Mouse (Mus musculus) stomach, embryonic 14.5 days (tissue): ENCODE results near the gene Kcnh7. TPM values are rescaled to one million over a fixed set of nuclear protein-coding genes. Genes with fewer than 3 reads are reported as not detected.

Experiments
- ATAC-seq: fragments of 200-750 bp; cut with Nextera tagmentation; 2 replicates; pipeline ENCODE4 v1.8.0; 2017; ENCODE audit warnings: low read depth, moderate TSS enrichment; ENCODE audit not compliant: insufficient number of reproducible peaks, insufficient read depth, low FRiP score
- H3K27ac ChIP-seq: fragments of 300-500 bp; sonication (generic); 2 replicates; pipeline ENCODE4 v1.5.1; 2014; ENCODE audit warnings: mild to moderate bottlenecking, low read length, moderate library complexity, mixed read lengths
- H3K27me3 ChIP-seq: fragments of 300-500 bp; sonication (generic); 2 replicates; pipeline ENCODE4 v1.6.1; 2014; ENCODE audit warnings: low read length, control low read depth, mixed read lengths; ENCODE audit not compliant: control insufficient read depth, insufficient read depth
- H3K36me3 ChIP-seq: fragments of 300-500 bp; sonication (generic); 2 replicates; pipeline ENCODE4 v1.6.1; 2014; ENCODE audit warnings: mild to moderate bottlenecking, control low read depth, low read length, moderate library complexity, mixed read lengths; ENCODE audit not compliant: control insufficient read depth, insufficient read depth
- H3K4me1 ChIP-seq: fragments of 300-500 bp; sonication (generic); 2 replicates; pipeline ENCODE4 v1.6.1; 2014; ENCODE audit warnings: low read length, control low read depth, mixed read lengths; ENCODE audit not compliant: control insufficient read depth, insufficient read depth
- H3K4me2 ChIP-seq: fragments of 300-500 bp; sonication (generic); replicated peaks from 2 replicates; pipeline ENCODE4 v1.6.1; 2014; ENCODE audit warnings: low read depth, low read length, control low read depth
- H3K4me3 ChIP-seq: fragments of 300-500 bp; sonication (generic); 2 replicates; pipeline ENCODE4 v1.5.1; 2014; ENCODE audit warnings: low read depth, low read length, control low read depth
- H3K9ac ChIP-seq: fragments of 300-500 bp; sonication (generic); replicated peaks from 2 replicates; pipeline ENCODE4 v1.6.1; 2014; ENCODE audit warnings: low read depth, mild to moderate bottlenecking, control low read depth, low read length, moderate library complexity, mixed read lengths
- H3K9me3 ChIP-seq: fragments of 300-500 bp; sonication (generic); 2 replicates; pipeline ENCODE4 v1.6.1; 2016; ENCODE audit warnings: low read depth, low read length, control low read depth; ENCODE audit not compliant: control insufficient read depth
- WGBS: fragments of 180-500 bp; shearing (Covaris S2); extraction: QIAGEN DNeasy Blood & Tissue Kit; methylation state at CpG from one replicate; pipeline ENCODE4 v1.1.7; 2014; 5-methylcytosine and 5-hydroxymethylcytosine counted together
- polyA plus RNA-seq: library from polyadenylated mRNA; unstranded; fragments of >200 nt; fragmentation: Nextera tagmentation; extraction: Ambion mirVana; gene quantifications from 2 replicates; pipeline ENCODE4 v1.2.1, GENCODE M21; 2014

The Kcnh7 gene
- polyA plus RNA-seq, 1 experiment from 2014 or later: 1.4 TPM

- Histone ChIP-seq H3K9me3 (no peaks in the 10 kb centered on the region), H3K4me3 (no peak overlapping the region), H3K4me2 (no peak overlapping the region), H3K9ac (no peak overlapping the region), H3K27me3 (no peaks in the 10 kb centered on the region), H3K4me1 (no peaks in the 10 kb centered on the region), H3K36me3 (no peaks in the 10 kb centered on the region), H3K27ac (no peak overlapping the region)
- ATAC-seq: no peak
- 83% methylated on average over 4 of the region's 4 CpGs for whole genome bisulfite sequencing
Measured at GRCm38 (mm10) chr2:63009141-63009540, 174.9 kb downstream of the Kcnh7 start.

GRCm38 (mm10) chr2:63002784-63003183 is 181.3 kb downstream of the Kcnh7 start:
- WGBS: 74% methylated on average over 1 of the region's 1 CpGs
- no peak overlapping the region for H3K4me3 ChIP-seq
- no peak overlapping the region for H3K27ac ChIP-seq
- H3K9me3 ChIP-seq: no peaks in the 10 kb centered on the region
- H3K27me3 ChIP-seq: no peaks in the 10 kb centered on the region
- H3K4me1 ChIP-seq: no peaks in the 10 kb centered on the region
- no peaks in the 10 kb centered on the region for H3K36me3 ChIP-seq
- no peak overlapping the region for H3K4me2 ChIP-seq
- no peak overlapping the region for H3K9ac ChIP-seq
- no peak for ATAC-seq

GRCm38 (mm10) chr2:62997692-62998091 is 186.4 kb downstream of the Kcnh7 start:
- Histone ChIP-seq H3K4me1 (no peaks in the 10 kb centered on the region), H3K4me2 (no peak overlapping the region), H3K9me3 (no peaks in the 10 kb centered on the region), H3K9ac (no peak overlapping the region), H3K27me3 (no peaks in the 10 kb centered on the region), H3K36me3 (no peaks in the 10 kb centered on the region), H3K4me3 (no peak overlapping the region), H3K27ac (no peak overlapping the region)
- 90% methylated on average over 2 of the region's 2 CpGs for WGBS
- no peak for ATAC-seq

- no peak for ATAC-seq
- Histone ChIP-seq H3K9me3 (no peaks in the 10 kb centered on the region), H3K36me3 (no peaks in the 10 kb centered on the region), H3K4me2 (no peak overlapping the region), H3K27me3 (no peaks in the 10 kb centered on the region), H3K9ac (no peak overlapping the region), H3K4me1 (no peaks in the 10 kb centered on the region), H3K27ac (no peak overlapping the region), H3K4me3 (no peak overlapping the region)
Measured at GRCm38 (mm10) chr2:62988616-62989015, 195.5 kb downstream of the Kcnh7 start.

GRCm38 (mm10) chr2:62983936-62984335 is 200.2 kb downstream of the Kcnh7 start:
- H3K27ac ChIP-seq: no peak overlapping the region
- H3K4me3 ChIP-seq: no peak overlapping the region
- no peaks in the 10 kb centered on the region for H3K36me3 ChIP-seq
- H3K4me2 ChIP-seq: no peak overlapping the region
- no peaks in the 10 kb centered on the region for H3K4me1 ChIP-seq
- no peaks in the 10 kb centered on the region for H3K27me3 ChIP-seq
- ATAC-seq: no peak
- 66% methylated on average over 2 of the region's 2 CpGs for WGBS
- no peaks in the 10 kb centered on the region for H3K9me3 ChIP-seq
- H3K9ac ChIP-seq: no peak overlapping the region

- Histone ChIP-seq H3K9ac (no peak overlapping the region), H3K4me2 (no peak overlapping the region), H3K36me3 (no peaks in the 10 kb centered on the region), H3K9me3 (no peaks in the 10 kb centered on the region), H3K4me1 (no peaks in the 10 kb centered on the region), H3K27me3 (no peaks in the 10 kb centered on the region), H3K27ac (no peak overlapping the region), H3K4me3 (no peak overlapping the region)
- ATAC-seq: no peak
- WGBS: 85% methylated on average over 1 of the region's 1 CpGs
Measured at GRCm38 (mm10) chr2:62935273-62935874, 248.7 kb downstream of the Kcnh7 start.

GRCm38 (mm10) chr2:62928494-62928893 is 255.6 kb downstream of the Kcnh7 start:
- no peak overlapping the region for H3K4me3 ChIP-seq
- 72% methylated on average over 3 of the region's 3 CpGs for WGBS
- no peaks in the 10 kb centered on the region for H3K36me3 ChIP-seq
- H3K27me3 ChIP-seq: no peaks in the 10 kb centered on the region
- H3K9me3 ChIP-seq: no peaks in the 10 kb centered on the region
- H3K27ac ChIP-seq: no peak overlapping the region
- ATAC-seq: no peak
- H3K4me2 ChIP-seq: no peak overlapping the region
- no peaks in the 10 kb centered on the region for H3K4me1 ChIP-seq
- no peak overlapping the region for H3K9ac ChIP-seq

- Histone ChIP-seq H3K4me2 (no peak overlapping the region), H3K36me3 (no peaks in the 10 kb centered on the region), H3K9me3 (no peaks in the 10 kb centered on the region), H3K9ac (no peak overlapping the region), H3K27me3 (no peaks in the 10 kb centered on the region), H3K4me3 (no peak overlapping the region), H3K4me1 (no peaks in the 10 kb centered on the region), H3K27ac (no peak overlapping the region)
- no peak for ATAC-seq
- WGBS: 42% methylated on average over 3 of the region's 3 CpGs
Measured at GRCm38 (mm10) chr2:62928065-62928464, 256.0 kb downstream of the Kcnh7 start.

- Histone ChIP-seq H3K27ac (no peak overlapping the region), H3K36me3 (no peaks in the 10 kb centered on the region), H3K4me2 (no peak overlapping the region), H3K4me1 (no peaks in the 10 kb centered on the region), H3K4me3 (no peak overlapping the region), H3K9ac (no peak overlapping the region), H3K9me3 (no peaks in the 10 kb centered on the region), H3K27me3 (no peaks in the 10 kb centered on the region)
- 86% methylated on average over 4 of the region's 4 CpGs for WGBS
- ATAC-seq: no peak
Measured at GRCm38 (mm10) chr2:62923803-62924202, 260.3 kb downstream of the Kcnh7 start.
